Mouse (Mus musculus) CH12.LX (cell line): ENCODE measurements at regions not wholly inside any gene's neighbourhood (a gene's known extent, or its start where the extent isn't known, plus 50 kb on each side); places are given as distances from the start of the nearest gene placed in this dataset.

Source experiments
- BHLHE40 ChIP-seq: IDR thresholded peaks from 2 replicates; pipeline ENCODE4 v1.6.1; 2011; ENCODE audit warnings: mild to moderate bottlenecking, low read depth, low read length, improper control_type of control experiment
- CTCF ChIP-seq, 2 experiments: IDR thresholded peaks in 1 of 2; conservative IDR thresholded peaks in 1 of 2; 2 replicates each; pipeline ENCODE4 v1.5.1; 2011 to 2012; ENCODE audit warnings: low read depth in 2 of 2, low read length in 2 of 2, improper control_type of control experiment in 1 of 2, inconsistent platforms in 1 of 2, mild to moderate bottlenecking in 1 of 2, moderate library complexity in 1 of 2
- EP300 ChIP-seq: IDR thresholded peaks from 2 replicates; pipeline ENCODE4 v1.6.1; 2011; ENCODE audit warnings: low read length, improper control_type of control experiment
- GABPA ChIP-seq: IDR thresholded peaks from 2 replicates; pipeline ENCODE4 v1.6.1; 2012; ENCODE audit warnings: low read depth, low read length, improper control_type of control experiment, inconsistent platforms; ENCODE audit not compliant: insufficient replicate concordance
- MEF2A ChIP-seq: IDR thresholded peaks from 2 replicates; pipeline ENCODE4 v1.6.1; 2014; ENCODE audit warnings: low read depth, mild to moderate bottlenecking, inconsistent platforms, low read length, improper control_type of control experiment, borderline replicate concordance
- MYC ChIP-seq: IDR thresholded peaks from 2 replicates; pipeline ENCODE4 v1.6.1; 2011; ENCODE audit warnings: low read depth, mild to moderate bottlenecking, improper control_type of control experiment, low read length
- NRF1 ChIP-seq: IDR thresholded peaks from 2 replicates; pipeline ENCODE4 v1.6.1; 2014; ENCODE audit warnings: low read depth, mild to moderate bottlenecking, inconsistent platforms, low read length, improper control_type of control experiment, moderate library complexity
- POLR2A ChIP-seq: IDR thresholded peaks from 2 replicates; pipeline ENCODE4 v1.6.1; 2011; ENCODE audit warnings: low read depth, mild to moderate bottlenecking, improper control_type of control experiment, low read length
- SIN3A ChIP-seq: IDR thresholded peaks from 2 replicates; pipeline ENCODE4 v1.6.1; 2012; ENCODE audit warnings: low read length, improper control_type of control experiment, inconsistent platforms
- SMC3 ChIP-seq: IDR thresholded peaks from 2 replicates; pipeline ENCODE4 v1.6.1; 2011; ENCODE audit warnings: low read depth, low read length, improper control_type of control experiment
- TCF12 ChIP-seq: IDR thresholded peaks from 2 replicates; pipeline ENCODE4 v1.6.1; 2014; ENCODE audit warnings: low read depth, mild to moderate bottlenecking, inconsistent platforms, low read length, improper control_type of control experiment
- UBTF ChIP-seq: IDR thresholded peaks from 2 replicates; pipeline ENCODE4 v1.6.1; 2012; ENCODE audit warnings: low read depth, mild to moderate bottlenecking, inconsistent platforms, low read length, improper control_type of control experiment, moderate library complexity
- ZC3H11A ChIP-seq: IDR thresholded peaks from 2 replicates; pipeline ENCODE4 v1.6.1; 2012; ENCODE audit warnings: low read depth, mild to moderate bottlenecking, inconsistent platforms, low read length, improper control_type of control experiment
- ZKSCAN1 ChIP-seq: IDR thresholded peaks from 2 replicates; pipeline ENCODE4 v1.6.1; 2012; ENCODE audit warnings: low read depth, inconsistent platforms, low read length, improper control_type of control experiment, borderline replicate concordance

DNA sequence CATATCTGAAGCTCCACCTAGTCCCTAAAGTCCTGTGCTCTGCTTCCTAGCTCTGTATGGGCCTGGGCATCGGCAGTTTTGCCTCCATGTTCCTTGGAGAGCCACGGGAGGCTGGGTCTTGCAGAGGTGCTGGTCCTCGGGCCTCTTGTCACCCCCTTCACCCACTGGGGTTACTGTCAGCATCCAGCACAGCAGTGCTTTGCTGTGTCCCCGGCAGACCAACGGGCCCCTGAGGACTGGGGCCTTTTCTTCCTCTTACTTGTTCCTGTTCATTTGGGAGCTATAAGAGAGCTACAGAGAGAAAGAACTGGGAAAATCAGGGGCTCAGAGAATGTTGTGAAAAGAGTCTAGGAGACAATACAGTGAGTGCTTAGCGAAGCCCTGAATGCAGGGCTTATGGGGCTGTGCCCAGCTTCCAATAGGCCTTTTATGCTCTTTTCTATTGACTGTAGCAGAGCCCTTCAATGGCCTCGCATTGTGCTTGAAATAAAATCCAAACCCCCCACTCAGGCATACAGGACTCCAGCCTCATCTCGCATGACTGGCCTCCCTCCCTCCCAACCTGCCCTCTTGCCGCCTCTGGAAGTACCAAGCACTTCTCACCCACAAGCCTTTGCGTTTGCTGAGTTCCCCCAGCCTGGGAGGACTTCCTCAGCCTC, 224.9 kb upstream of the Habp2 start:
- no peak for TF ChIP-seq CTCF (conservative IDR thresholded peaks at IDR 0.05 in 1 of 2, IDR thresholded peaks at IDR 0.05 in 1 of 2; ENCODE audit: low read depth in 2 of 2, low read length in 2 of 2)
- no peak for TF ChIP-seq POLR2A
- TF ChIP-seq ZC3H11A, result no peak
- no peak for TF ChIP-seq BHLHE40
- no peak for TF ChIP-seq EP300
- TF ChIP-seq UBTF, result no peak
- no peak for TF ChIP-seq SIN3A
- no peak for TF ChIP-seq NRF1
- TF ChIP-seq GABPA, result no peak
- TF ChIP-seq TCF12, result no peak
- TF ChIP-seq ZKSCAN1, result no peak
- no peak for TF ChIP-seq MEF2A
- no peak for TF ChIP-seq MYC
- no peak for TF ChIP-seq SMC3
